Mouse (Mus musculus) CH12.LX (cell line): Measurements from ENCODE around the gene Icos.

Experiments
- CTCF ChIP-seq, 2 experiments: IDR thresholded peaks in 1 of 2; conservative IDR thresholded peaks in 1 of 2; 2 replicates each; pipeline ENCODE4 v1.5.1; 2011 to 2012; ENCODE audit warnings: low read depth in 2 of 2, low read length in 2 of 2, improper control_type of control experiment in 1 of 2, inconsistent platforms in 1 of 2, mild to moderate bottlenecking in 1 of 2, moderate library complexity in 1 of 2
- ELF1 ChIP-seq: IDR thresholded peaks from 2 replicates; pipeline ENCODE4 v1.6.1; 2014; ENCODE audit warnings: low read depth, mild to moderate bottlenecking, inconsistent platforms, low read length, improper control_type of control experiment
- EP300 ChIP-seq: IDR thresholded peaks from 2 replicates; pipeline ENCODE4 v1.6.1; 2011; ENCODE audit warnings: low read length, improper control_type of control experiment
- HCFC1 ChIP-seq: IDR thresholded peaks from 2 replicates; pipeline ENCODE4 v1.6.1; 2012; ENCODE audit warnings: low read depth, mild to moderate bottlenecking, inconsistent platforms, low read length, improper control_type of control experiment
- JUN ChIP-seq: IDR thresholded peaks from 2 replicates; pipeline ENCODE4 v1.6.1; 2011; ENCODE audit warnings: low read depth, mild to moderate bottlenecking, low read length, improper control_type of control experiment, moderate library complexity; ENCODE audit not compliant: insufficient read depth
- JUND ChIP-seq: conservative IDR thresholded peaks from 2 replicates; pipeline ENCODE4 v1.6.1; 2011; ENCODE audit warnings: low read depth, low read length, improper control_type of control experiment
- MAX ChIP-seq: IDR thresholded peaks from 2 replicates; pipeline ENCODE4 v1.6.1; 2011; ENCODE audit warnings: low read length, improper control_type of control experiment
- NRF1 ChIP-seq: IDR thresholded peaks from 2 replicates; pipeline ENCODE4 v1.6.1; 2014; ENCODE audit warnings: low read depth, mild to moderate bottlenecking, inconsistent platforms, low read length, improper control_type of control experiment, moderate library complexity
- POLR2A ChIP-seq: IDR thresholded peaks from 2 replicates; pipeline ENCODE4 v1.6.1; 2011; ENCODE audit warnings: low read depth, mild to moderate bottlenecking, improper control_type of control experiment, low read length
- TCF12 ChIP-seq: IDR thresholded peaks from 2 replicates; pipeline ENCODE4 v1.6.1; 2014; ENCODE audit warnings: low read depth, mild to moderate bottlenecking, inconsistent platforms, low read length, improper control_type of control experiment
- ZKSCAN1 ChIP-seq: IDR thresholded peaks from 2 replicates; pipeline ENCODE4 v1.6.1; 2012; ENCODE audit warnings: low read depth, inconsistent platforms, low read length, improper control_type of control experiment, borderline replicate concordance

DNA sequence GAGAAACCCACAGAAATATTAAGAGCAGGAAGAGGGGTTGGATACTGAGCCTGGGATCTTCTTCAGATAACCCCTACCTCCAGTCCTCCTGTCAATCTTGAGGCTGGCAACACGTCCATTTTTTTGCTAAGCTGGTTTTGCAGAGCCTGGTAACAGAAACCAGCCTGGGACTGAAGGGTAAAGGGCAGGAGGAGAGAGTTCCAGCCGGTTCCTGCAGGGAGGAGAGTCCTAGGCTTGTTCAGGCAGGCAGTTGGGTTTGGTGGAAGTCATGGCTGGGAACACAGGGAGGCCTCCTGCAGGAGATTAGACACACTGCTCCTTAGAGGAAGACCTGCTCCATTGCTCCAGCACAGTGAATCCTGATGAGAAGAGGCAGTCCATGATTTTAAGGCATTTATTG lies 10.2 kb upstream of the Icos start:
- TF ChIP-seq ZKSCAN1 (no peak), NRF1 (no peak), CTCF (conservative IDR thresholded peaks at IDR 0.05 in 1 of 2, IDR thresholded peaks at IDR 0.05 in 1 of 2; ENCODE audit: low read depth in 2 of 2, low read length in 2 of 2) (no peak), ELF1 (no peak), JUN (no peak), JUND (no peak), EP300 (no peak), TCF12 (no peak), POLR2A (no peak), HCFC1 (no peak), MAX (no peak)
